34 mouse cellular contexts compared by ENCODE assay signal in genomic region chr1:73836680-73837079, GRCm38 (mm10).
"Had no signal": no experiment of that assay in that cellular context is flagged by ENCODE, and none has a peak within 500 bp of the region (broad histone marks: within the 10 kb centered on the region; RNA-seq: fewer than 3 reads in every experiment).

No protein-coding gene starts in this region.

- H3K4me3 ChIP-seq: heart, embryonic 12.5 days; heart, embryonic 13.5 days; heart, embryonic 15.5 days; hindbrain, embryonic 10.5 days; hindbrain, embryonic 12.5 days; hindbrain, embryonic 13.5 days; hindbrain, embryonic 15.5 days; intestine, embryonic 15.5 days; kidney, embryonic 15.5 days; layer of hippocampus, adult 2 months; left cerebral cortex, adult 2 months had no signal

- DNase-seq: heart, postnatal 10 days; heart, postnatal 14 days; heart, postnatal 36 days; heart, postnatal 4 days; kidney, adult 11 months; kidney, adult 18-20 months; kidney, adult 2 months; kidney, adult 8-10 months; kidney, adult 9 months; kidney, postnatal 10 days; kidney, postnatal 14 days; kidney, postnatal 25 days; kidney, postnatal 36 days; kidney, postnatal 4 days; layer of hippocampus, adult 9-11 months; layer of hippocampus, postnatal 36 days had no signal

- H3K36me3 ChIP-seq: heart, embryonic 12.5 days; heart, embryonic 13.5 days; heart, embryonic 15.5 days; hindbrain, embryonic 10.5 days; hindbrain, embryonic 12.5 days; hindbrain, embryonic 13.5 days; hindbrain, embryonic 15.5 days; intestine, embryonic 15.5 days; kidney, embryonic 15.5 days had no signal

- ATAC-seq: hindbrain, embryonic 16.5 days; hindbrain, postnatal 0 days; inflammation-experienced regulatory T-cells, adult 6 months; intestine, embryonic 15.5 days; intestine, embryonic 16.5 days; intestine, postnatal 0 days had no signal

- H3K4me2 ChIP-seq: heart, embryonic 12.5 days; heart, embryonic 13.5 days; heart, embryonic 15.5 days; hindbrain, embryonic 12.5 days; hindbrain, embryonic 13.5 days; hindbrain, embryonic 14.5 days; hindbrain, embryonic 15.5 days; intestine, embryonic 15.5 days; kidney, embryonic 15.5 days had no signal

- H3K9me3 ChIP-seq: heart, embryonic 12.5 days; heart, embryonic 13.5 days; heart, embryonic 15.5 days; hindbrain, embryonic 10.5 days; hindbrain, embryonic 12.5 days; hindbrain, embryonic 13.5 days; hindbrain, embryonic 15.5 days; intestine, embryonic 15.5 days; kidney, embryonic 15.5 days had no signal

- H3K4me1 ChIP-seq: heart, embryonic 12.5 days; heart, embryonic 13.5 days; heart, embryonic 15.5 days; hindbrain, embryonic 10.5 days; hindbrain, embryonic 12.5 days; hindbrain, embryonic 13.5 days; hindbrain, embryonic 15.5 days; intestine, embryonic 15.5 days; kidney, embryonic 15.5 days had no signal

- H3K27ac ChIP-seq: heart, embryonic 13.5 days; heart, embryonic 15.5 days; hindbrain, embryonic 10.5 days; hindbrain, embryonic 12.5 days; hindbrain, embryonic 13.5 days; hindbrain, embryonic 14.5 days; hindbrain, embryonic 15.5 days; hindbrain, postnatal 0 days; intestine, embryonic 15.5 days; kidney, embryonic 15.5 days; kidney, postnatal 0 days; layer of hippocampus, adult 2 months; left cerebral cortex, adult 2 months had no signal

- H3K27me3 ChIP-seq: heart, embryonic 15.5 days; hindbrain, embryonic 12.5 days; hindbrain, embryonic 13.5 days; hindbrain, embryonic 15.5 days; intestine, embryonic 15.5 days; kidney, embryonic 15.5 days had no signal

- H3K9ac ChIP-seq: heart, embryonic 12.5 days; heart, embryonic 13.5 days; heart, embryonic 15.5 days; hindbrain, embryonic 12.5 days; hindbrain, embryonic 13.5 days; hindbrain, embryonic 14.5 days; hindbrain, embryonic 15.5 days; intestine, embryonic 15.5 days; kidney, embryonic 15.5 days had no signal
